Mouse (Mus musculus): ENCODE results near the gene Spop. TPM values are rescaled to one million over a fixed set of nuclear protein-coding genes. Genes with fewer than 3 reads are reported as not detected.
"Not testable (repeated sequence)": the region's sequence is repeated elsewhere in the genome, so short reads cannot be mapped to it uniquely, and the experiment has no call there.

Gene Spop
- total RNA-seq, 2 experiments from 2014 or later: 174 to 182 TPM

- DNase-seq (ENCODE audit: low spot score in 2 of 2): no peak
These were observed 23.5 kb upstream of the Spop start for GRCm38 (mm10) chr11:95390420-95390819.

DNA sequence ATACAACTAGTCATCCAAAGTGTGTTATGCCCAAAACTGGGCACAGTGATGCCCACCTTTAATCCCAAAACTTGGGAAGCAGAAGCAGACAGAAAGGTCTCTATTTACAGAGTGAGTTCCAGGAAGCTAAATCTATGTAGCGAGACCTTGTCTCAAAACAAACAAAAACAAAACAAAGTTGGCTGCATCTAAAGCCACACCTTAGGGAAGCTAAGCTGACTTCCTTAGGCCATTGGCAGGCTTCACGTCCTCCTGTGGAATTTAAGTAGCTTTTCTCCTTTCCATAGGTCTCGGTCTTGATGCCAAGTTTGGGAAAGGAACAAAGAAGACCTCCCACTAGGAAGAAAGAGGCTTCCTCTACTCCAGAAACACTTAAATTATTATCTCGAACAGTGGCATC is 22.7 kb upstream of the Spop start:
- DNase-seq (ENCODE audit: low spot score in 2 of 2): no peak

GRCm38 (mm10) chr11:95391743-95392142 is 22.1 kb upstream of the Spop start:
- no peak for DNase-seq (ENCODE audit: low spot score in 2 of 2)

DNA sequence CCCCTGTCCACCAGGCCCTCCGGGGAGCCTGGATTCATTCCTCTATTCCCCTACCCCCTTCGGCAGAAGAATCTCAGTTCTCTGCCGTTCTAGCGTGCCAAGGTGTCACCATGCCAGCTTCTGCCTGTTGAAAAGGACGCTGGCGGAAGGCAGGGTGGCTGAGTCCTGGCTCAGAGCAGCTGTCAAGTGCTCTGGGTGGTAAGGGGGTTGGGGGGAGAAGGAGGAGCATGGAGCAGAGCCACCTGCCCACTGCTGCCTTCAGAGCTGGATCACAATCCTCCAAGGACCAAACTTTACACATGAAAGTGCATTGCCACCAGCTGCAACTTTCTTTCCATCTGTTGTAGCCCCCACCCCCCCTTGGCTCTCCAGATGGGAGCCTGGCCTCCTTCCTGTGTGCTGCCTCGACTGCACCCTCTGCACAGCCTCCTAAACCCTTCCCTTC is 21.6 kb upstream of the Spop start:
- DNase-seq (ENCODE audit: low spot score in 2 of 2): peak; percentile 44 to 49

GRCm38 (mm10) chr11:95392708-95393499 is 21.0 kb upstream of the Spop start:
- no peak for DNase-seq (ENCODE audit: low spot score in 2 of 2)

DNA sequence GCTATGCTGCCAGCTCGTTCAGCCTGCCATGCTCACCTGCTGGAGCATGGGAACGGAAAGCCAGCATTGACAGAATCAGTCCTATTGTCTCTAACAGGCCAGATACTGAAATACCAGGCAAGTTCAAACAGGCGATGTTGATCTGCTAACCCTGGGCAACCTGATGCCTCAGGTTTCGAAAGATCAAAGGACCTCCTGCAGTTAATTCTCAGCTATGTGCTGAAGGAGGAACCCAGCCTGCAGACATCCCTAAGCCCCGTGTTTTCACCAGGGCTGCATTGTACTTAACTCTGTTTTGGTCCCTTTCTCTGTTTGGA is 20.4 kb upstream of the Spop start:
- no peak for DNase-seq (ENCODE audit: low spot score in 2 of 2)

- DNase-seq (ENCODE audit: low spot score in 2 of 2): no peak
These were observed 19.8 kb upstream of the Spop start for GRCm38 (mm10) chr11:95394112-95394511.

- no peak for DNase-seq (ENCODE audit: low spot score in 2 of 2)
These were observed 17.3 kb upstream of the Spop start for GRCm38 (mm10) chr11:95396548-95396947.

- DNase-seq (ENCODE audit: low spot score in 2 of 2): peak; percentile 68 to 84
These were observed 15.7 kb upstream of the Spop start for GRCm38 (mm10) chr11:95397843-95398835.

DNA sequence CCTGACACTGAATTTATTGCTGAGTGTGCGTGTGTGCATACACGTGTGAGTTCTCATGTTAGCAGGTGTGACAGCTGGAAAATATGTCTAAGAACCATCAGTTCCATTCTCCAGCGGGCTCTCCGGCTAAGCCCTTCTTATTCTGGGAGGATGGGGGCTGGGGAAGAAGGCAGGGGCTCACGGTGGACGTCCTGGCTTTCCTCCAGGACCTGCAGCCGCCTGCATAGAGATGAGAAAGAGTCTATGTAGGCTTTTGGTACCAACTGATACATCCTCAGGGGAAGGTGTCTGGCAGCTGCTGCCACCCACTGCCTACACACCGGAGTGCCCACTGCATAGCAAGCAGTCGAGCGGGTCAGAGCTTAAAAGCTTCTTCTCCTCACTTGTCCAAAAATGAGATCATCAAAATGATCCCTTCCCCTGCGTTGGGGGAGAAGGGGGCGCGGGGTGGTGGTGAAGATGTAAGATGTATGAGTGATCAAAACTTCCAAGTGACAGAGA is 14.3 kb upstream of the Spop start:
- peak in 1 of 2 experiments; percentile 39 for DNase-seq (ENCODE audit: low spot score in 2 of 2)

GRCm38 (mm10) chr11:95401568-95401967 is 12.3 kb upstream of the Spop start:
- no peak for DNase-seq (ENCODE audit: low spot score in 2 of 2)

DNA sequence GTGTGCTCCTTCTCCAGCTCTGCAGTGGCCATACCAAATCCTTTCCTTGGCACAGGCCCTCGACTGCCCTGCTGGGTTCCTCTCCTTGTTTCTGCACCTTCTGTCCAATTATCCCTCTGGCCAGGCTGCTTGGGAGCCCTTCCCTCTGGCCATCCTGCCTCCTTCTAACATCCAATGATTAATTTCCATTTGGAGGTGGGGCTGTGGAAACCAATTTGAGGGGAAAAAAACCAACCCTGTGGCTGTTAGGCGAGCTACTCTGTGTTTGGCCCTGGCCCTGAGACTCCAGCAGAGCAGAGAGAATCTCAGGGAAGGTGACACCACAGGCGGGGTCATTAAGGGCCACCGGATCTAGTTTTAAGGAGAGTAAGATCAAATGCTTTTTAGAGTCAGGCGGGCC is 11.7 kb upstream of the Spop start:
- DNase-seq (ENCODE audit: low spot score in 2 of 2): no peak

GRCm38 (mm10) chr11:95402658-95403101 is 11.2 kb upstream of the Spop start:
- no peak for DNase-seq (ENCODE audit: low spot score in 2 of 2)

DNA sequence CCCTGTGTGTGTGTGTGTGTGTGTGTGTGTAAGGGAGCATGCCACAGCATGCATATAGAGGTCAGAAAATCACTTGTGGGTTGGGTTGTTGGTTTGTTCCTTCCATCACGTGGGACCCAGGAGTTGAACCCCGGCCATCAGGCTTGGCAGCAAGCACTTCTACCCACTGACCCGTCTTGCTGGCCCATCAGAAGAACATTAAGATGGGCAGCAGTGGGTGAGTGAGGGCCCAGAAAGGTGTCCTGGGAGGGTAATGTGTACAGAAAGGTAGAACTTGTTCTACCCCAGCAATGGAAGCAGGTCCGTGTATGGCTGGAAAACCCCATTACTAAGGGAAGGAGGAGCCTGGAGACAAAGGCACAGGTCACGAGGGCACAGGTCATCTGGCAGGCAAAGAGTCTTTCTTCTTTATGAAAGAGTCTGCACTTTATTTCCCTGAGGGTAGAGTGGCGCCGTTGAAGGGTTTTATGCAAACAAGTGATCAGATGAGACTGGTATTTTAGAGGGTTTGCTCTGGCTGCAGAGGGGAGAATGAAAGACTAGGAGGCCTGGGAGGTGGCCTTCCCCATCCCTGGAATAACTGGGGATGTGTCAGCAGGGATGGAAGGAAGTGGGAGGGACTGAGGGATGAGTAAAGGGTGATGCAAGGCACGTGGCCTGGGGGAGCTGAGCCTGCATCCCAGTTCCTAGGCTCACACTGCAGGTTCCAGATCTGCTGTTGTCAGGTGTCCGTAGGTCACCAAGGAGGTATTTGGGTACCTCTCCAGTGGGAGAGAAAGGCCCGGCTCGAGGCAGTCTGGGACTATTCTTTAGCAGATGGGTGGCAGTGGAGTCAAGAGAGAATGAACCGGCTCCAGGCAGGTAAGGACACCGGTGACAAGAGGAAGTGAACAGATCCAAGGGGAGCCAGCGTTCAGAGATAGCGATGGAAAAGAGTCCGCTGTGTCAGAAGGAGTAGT is 10.2 kb upstream of the Spop start:
- DNase-seq (ENCODE audit: low spot score in 2 of 2): no peak

- no peak for DNase-seq (ENCODE audit: low spot score in 2 of 2)
These were observed 8.1 kb upstream of the Spop start for GRCm38 (mm10) chr11:95405771-95406170.

GRCm38 (mm10) chr11:95406398-95406797 is 7.5 kb upstream of the Spop start:
- DNase-seq (ENCODE audit: low spot score in 2 of 2): not testable (repeated sequence)

DNA sequence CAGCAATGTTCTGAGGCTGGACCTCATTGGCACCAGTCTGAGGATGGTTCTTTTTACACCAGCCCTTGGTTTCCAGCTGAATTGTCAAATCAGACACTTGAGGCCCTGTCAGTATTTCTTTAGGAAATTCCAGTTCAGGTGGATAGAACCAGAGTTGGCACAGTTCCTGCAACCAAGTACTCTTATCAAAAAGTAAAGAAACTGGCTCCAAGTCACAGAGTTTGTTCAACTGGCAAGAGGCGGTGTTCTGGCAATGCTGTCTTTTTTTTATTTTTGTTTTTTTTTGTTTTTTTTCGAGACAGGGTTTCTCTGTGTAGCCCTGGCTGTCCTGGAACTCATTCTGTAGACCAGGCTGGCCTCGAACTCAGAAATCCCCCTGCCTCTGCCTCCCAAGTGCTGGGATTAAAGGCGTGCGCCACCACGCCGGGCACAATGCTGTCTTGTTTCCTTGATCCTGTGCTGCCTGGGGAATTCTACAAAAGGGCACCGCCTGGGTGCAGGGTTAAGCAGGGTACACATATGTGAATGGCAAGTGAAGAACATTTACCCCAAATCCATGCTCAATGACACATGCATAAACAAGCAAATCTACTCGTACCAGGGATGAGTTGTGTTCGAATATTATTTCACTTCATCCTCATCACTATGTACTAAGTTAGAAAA is 4.3 kb upstream of the Spop start:
- DNase-seq (ENCODE audit: low spot score in 2 of 2): no peak

DNA sequence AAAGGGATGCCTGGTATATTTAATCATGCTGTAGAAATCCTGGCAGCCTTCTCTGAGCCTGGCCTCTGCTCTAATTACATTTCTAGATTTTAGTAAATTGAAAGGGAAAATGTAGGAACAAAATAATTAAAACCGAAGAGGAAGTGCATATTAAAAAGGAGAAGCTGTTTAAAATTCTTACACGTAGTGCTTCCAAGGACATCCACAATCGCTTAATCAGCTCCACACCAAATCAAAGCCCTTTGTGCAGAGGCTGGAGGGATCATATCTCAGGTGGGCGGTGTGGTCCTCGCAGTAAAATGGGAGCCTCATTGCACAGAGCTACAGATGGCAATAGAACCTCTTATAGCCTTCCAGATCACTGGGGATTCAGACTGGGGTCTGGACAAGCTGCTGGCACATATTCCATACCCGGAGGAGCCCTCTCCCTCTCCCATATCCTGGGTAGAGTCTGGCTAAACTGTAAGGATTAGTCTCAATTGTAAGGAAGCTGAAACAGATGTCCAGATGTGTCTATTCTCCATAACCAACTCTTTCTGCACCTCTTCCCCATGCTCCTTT is 2.3 kb upstream of the Spop start:
- no peak for DNase-seq (ENCODE audit: low spot score in 2 of 2)

DNA sequence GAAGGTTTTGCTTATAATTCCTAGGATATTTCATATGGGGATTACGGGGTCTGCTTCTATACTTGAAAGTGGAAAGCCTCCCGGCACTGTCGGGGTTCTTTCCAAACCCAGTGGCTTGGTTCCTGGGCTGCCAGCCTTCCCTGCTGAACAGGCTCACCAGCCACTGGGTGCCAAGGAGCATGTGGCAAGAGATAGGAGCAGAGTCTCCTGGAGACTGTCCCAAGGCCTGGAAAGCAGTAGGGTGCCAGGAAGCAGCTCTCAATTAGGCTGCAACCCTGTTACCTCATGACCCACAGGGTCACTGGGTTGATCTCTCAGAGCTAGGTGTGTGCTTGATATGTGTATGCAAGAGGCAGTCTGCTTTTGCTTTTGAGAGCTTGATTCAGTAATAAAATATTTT is 1.3 kb upstream of the Spop start:
- DNase-seq (ENCODE audit: low spot score in 2 of 2): no peak
